Mouse (Mus musculus): ENCODE results near the gene Icam4. TPM values are rescaled to one million over a fixed set of nuclear protein-coding genes. Genes with fewer than 3 reads are reported as not detected.

Icam4 gene
- total and polyA plus RNA-seq, 3 experiments = 0.96 to 2.9 (median 1.1) TPM

- no peak for DNase-seq (ENCODE audit: extremely low read depth)
- no peaks in the 10 kb centered on the region for H3K9me3 ChIP-seq (replicated peaks; ENCODE audit: low read length)
- no peaks in the 10 kb centered on the region for H3K36me3 ChIP-seq (replicated peaks in 1 of 2; ENCODE audit: control insufficient read depth in 1 of 2, insufficient read depth in 1 of 2, low read length in 1 of 2)
- H3K9ac ChIP-seq (ENCODE audit: insufficient read depth, low read depth) = no peak overlapping the region
- H3K4me2 ChIP-seq (ENCODE audit: insufficient read depth, low read depth, poor library complexity, severe bottlenecking) = no peak overlapping the region
- no peaks in the 10 kb centered on the region for H3K79me2 ChIP-seq (replicated peaks; ENCODE audit: control insufficient read depth, extremely low read depth, insufficient read depth, poor library complexity, severe bottlenecking)
- TF ChIP-seq ETS1 (conservative IDR thresholded peaks at IDR 0.05; ENCODE audit: low read depth, low read length) (no peak), SIN3A (IDR thresholded peaks at IDR 0.05; ENCODE audit: low read length) (no peak), MAZ (IDR thresholded peaks at IDR 0.05; ENCODE audit: low read depth, low read length) (no peak), ZC3H11A (IDR thresholded peaks at IDR 0.05; ENCODE audit: low read depth, low read length) (no peak), PAX5 (IDR thresholded peaks at IDR 0.05; ENCODE audit: low read length) (no peak), ZKSCAN1 (IDR thresholded peaks at IDR 0.05; ENCODE audit: borderline replicate concordance, low read depth, low read length) (no peak), UBTF (IDR thresholded peaks at IDR 0.05; ENCODE audit: low read depth, low read length) (no peak), RAD21 (IDR thresholded peaks at IDR 0.05; ENCODE audit: low read depth, low read length) (no peak), CTCF (conservative IDR thresholded peaks at IDR 0.05 in 1 of 2, IDR thresholded peaks at IDR 0.05 in 1 of 2; ENCODE audit: low read depth in 2 of 2, low read length in 2 of 2) (no peak), GABPA (IDR thresholded peaks at IDR 0.05; ENCODE audit: insufficient replicate concordance, low read depth, low read length) (no peak), HCFC1 (IDR thresholded peaks at IDR 0.05; ENCODE audit: low read depth, low read length) (no peak), TCF12 (IDR thresholded peaks at IDR 0.05; ENCODE audit: low read depth, low read length) (no peak), USF1 (IDR thresholded peaks at IDR 0.05; ENCODE audit: low read depth, low read length) (no peak)
- no peak overlapping the region for H3K4me3 ChIP-seq (replicated peaks in 1 of 3; ENCODE audit: low read depth in 2 of 3, low read length in 2 of 3, poor library complexity in 1 of 3)
- no peak overlapping the region for H3K27ac ChIP-seq (ENCODE audit: insufficient read depth, low read depth)
- dilution Hi-C loops (cut with MboI; ENCODE audit: extremely low pct_ligation_motif_present, extremely low pct_unique_long_range_greater_than_20kb, low sequenced_read_pairs) (no loop called here), in situ Hi-C loops (cut with MboI; ENCODE audit: low pct_ligation_motif_present, low pct_unique_long_range_greater_than_20kb, low sequenced_read_pairs) (no loop called here)
- no peaks in the 10 kb centered on the region for H3K27me3 ChIP-seq (replicated peaks)
- H3K4me1 ChIP-seq (ENCODE audit: control insufficient read depth in 1 of 2, insufficient read depth in 2 of 2) = peaks cover 0 to 36% of the 10 kb centered on the region in 2 experiments; a peak in 2 of 4 replicates
Measured at GRCm38 (mm10) chr9:20993165-20993898, 35.8 kb upstream of the Icam4 start.

GRCm38 (mm10) chr9:20995069-20995468 is 34.1 kb upstream of the Icam4 start:
- no peak for DNase-seq (ENCODE audit: extremely low read depth)
- Histone ChIP-seq H3K4me2 (ENCODE audit: insufficient read depth, low read depth, poor library complexity, severe bottlenecking) (no peak overlapping the region), H3K36me3 (replicated peaks in 1 of 2; ENCODE audit: control insufficient read depth in 1 of 2, insufficient read depth in 1 of 2, low read length in 1 of 2) (no peaks in the 10 kb centered on the region), H3K27me3 (replicated peaks) (no peaks in the 10 kb centered on the region), H3K4me1 (ENCODE audit: control insufficient read depth in 1 of 2, insufficient read depth in 2 of 2) (peaks cover 0 to 34% of the 10 kb centered on the region in 2 experiments; a peak in 2 of 4 replicates), H3K9ac (ENCODE audit: insufficient read depth, low read depth) (no peak overlapping the region), H3K79me2 (replicated peaks; ENCODE audit: control insufficient read depth, extremely low read depth, insufficient read depth, poor library complexity, severe bottlenecking) (no peaks in the 10 kb centered on the region), H3K4me3 (replicated peaks in 1 of 3; ENCODE audit: low read depth in 2 of 3, low read length in 2 of 3, poor library complexity in 1 of 3) (no peak overlapping the region), H3K27ac (ENCODE audit: insufficient read depth, low read depth) (no peak overlapping the region), H3K9me3 (replicated peaks; ENCODE audit: low read length) (no peaks in the 10 kb centered on the region)
- dilution Hi-C loops (cut with MboI; ENCODE audit: extremely low pct_ligation_motif_present, extremely low pct_unique_long_range_greater_than_20kb, low sequenced_read_pairs) = no loop called here
- in situ Hi-C loops (cut with MboI; ENCODE audit: low pct_ligation_motif_present, low pct_unique_long_range_greater_than_20kb, low sequenced_read_pairs) = no loop called here
- no peak for TF ChIP-seq JUND (conservative IDR thresholded peaks at IDR 0.05; ENCODE audit: low read depth, low read length)
- no peak for TF ChIP-seq USF1 (IDR thresholded peaks at IDR 0.05; ENCODE audit: low read depth, low read length)
- peak; percentile 42 for TF ChIP-seq SMC3 (IDR thresholded peaks at IDR 0.05; ENCODE audit: low read depth, low read length)
- peak in 1 of 2 experiments; percentile 53; a peak in 2 of 4 replicates for TF ChIP-seq CTCF (conservative IDR thresholded peaks at IDR 0.05 in 1 of 2, IDR thresholded peaks at IDR 0.05 in 1 of 2; ENCODE audit: low read depth in 2 of 2, low read length in 2 of 2)
- peak; percentile 57 for TF ChIP-seq RAD21 (IDR thresholded peaks at IDR 0.05; ENCODE audit: low read depth, low read length)
- TF ChIP-seq CHD1 (IDR thresholded peaks at IDR 0.05; ENCODE audit: low read depth, low read length) = no peak
- TF ChIP-seq PAX5 (IDR thresholded peaks at IDR 0.05; ENCODE audit: low read length) = no peak
- TF ChIP-seq ZC3H11A (IDR thresholded peaks at IDR 0.05; ENCODE audit: low read depth, low read length) = no peak
- no peak for TF ChIP-seq ZKSCAN1 (IDR thresholded peaks at IDR 0.05; ENCODE audit: borderline replicate concordance, low read depth, low read length)

Measured in CH12.LX (cell line).